ENCODE assay signal across 17 mouse cellular contexts in the genomic region with DNA sequence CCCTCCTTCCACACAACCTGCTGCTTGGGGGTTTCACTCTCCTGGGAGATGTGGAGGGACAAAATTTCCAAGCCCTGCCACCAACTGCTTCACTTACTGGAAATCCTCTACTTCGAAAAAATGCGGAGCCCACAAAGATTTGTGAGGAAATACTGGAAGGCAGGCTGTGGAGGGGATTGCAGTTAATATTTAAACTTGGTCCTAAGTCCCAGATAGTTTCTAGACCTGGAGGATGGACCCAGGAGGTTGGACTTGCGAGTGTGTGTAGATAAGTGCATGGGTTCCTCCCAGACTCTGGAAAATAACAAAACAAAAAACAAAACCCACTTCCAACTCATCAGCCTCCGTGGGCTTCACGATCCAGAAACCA.
DNase-seq lines count a peak whose midpoint lies in the region; ATAC-seq lines count a peak whose summit lies in the region.
"Had no signal": no experiment of that assay in that cellular context is flagged by ENCODE, and none has a peak within 500 bp of the region (broad histone marks: within the 10 kb centered on the region; RNA-seq: fewer than 3 reads in every experiment).

No protein-coding gene starts in this region.

- H3K36me3 ChIP-seq in limb, embryonic 13.5 days, result no peaks in the 10 kb centered on the region
- no peaks in the 10 kb centered on the region for H3K36me3 ChIP-seq in limb, embryonic 10.5 days
- H3K36me3 ChIP-seq in intestine, embryonic 14.5 days (ENCODE audit: control insufficient read depth, insufficient read depth, low read length), result no peaks in the 10 kb centered on the region
- H3K36me3 ChIP-seq in intestine, embryonic 15.5 days, result no peaks in the 10 kb centered on the region
- H3K36me3 ChIP-seq: embryonic facial prominence, embryonic 12.5 days; hindbrain, embryonic 12.5 days; limb, embryonic 12.5 days; midbrain, embryonic 13.5 days had no signal

- no peaks in the 10 kb centered on the region for H3K4me1 ChIP-seq in limb, embryonic 13.5 days
- H3K4me1 ChIP-seq in limb, embryonic 10.5 days, result no peaks in the 10 kb centered on the region
- H3K4me1 ChIP-seq in intestine, embryonic 14.5 days (replicated peaks; ENCODE audit: control insufficient read depth, insufficient read depth, low read length), result no peaks in the 10 kb centered on the region
- H3K4me1 ChIP-seq in intestine, embryonic 15.5 days (replicated peaks), result no peaks in the 10 kb centered on the region
- H3K4me1 ChIP-seq: embryonic facial prominence, embryonic 12.5 days; hindbrain, embryonic 12.5 days; limb, embryonic 12.5 days; midbrain, embryonic 13.5 days had no signal

- no peaks in the 10 kb centered on the region for H3K9me3 ChIP-seq in limb, embryonic 13.5 days
- H3K9me3 ChIP-seq in limb, embryonic 10.5 days (replicated peaks), result no peaks in the 10 kb centered on the region
- no peaks in the 10 kb centered on the region for H3K9me3 ChIP-seq in intestine, embryonic 14.5 days (ENCODE audit: control insufficient read depth, low read length)
- no peaks in the 10 kb centered on the region for H3K9me3 ChIP-seq in intestine, embryonic 15.5 days
- H3K9me3 ChIP-seq: embryonic facial prominence, embryonic 12.5 days; hindbrain, embryonic 12.5 days; limb, embryonic 12.5 days; midbrain, embryonic 13.5 days had no signal

- no peak overlapping the region for H3K4me3 ChIP-seq in limb, embryonic 13.5 days
- H3K4me3 ChIP-seq in limb, embryonic 10.5 days, result no peak overlapping the region
- H3K4me3 ChIP-seq in intestine, embryonic 14.5 days (ENCODE audit: low read depth, low read length), result no peak overlapping the region
- no peak overlapping the region for H3K4me3 ChIP-seq in intestine, embryonic 15.5 days (replicated peaks)
- H3K4me3 ChIP-seq: embryonic facial prominence, embryonic 12.5 days; heart, adult 2 months; hindbrain, embryonic 12.5 days; limb, embryonic 12.5 days; midbrain, embryonic 13.5 days had no signal

- no peak for ATAC-seq in limb, embryonic 13.5 days (ENCODE audit: low FRiP score, low read depth)
- no peak for ATAC-seq in intestine, embryonic 14.5 days (replicated peaks; ENCODE audit: low FRiP score, low TSS enrichment, low read depth)
- ATAC-seq in intestine, embryonic 15.5 days, result peak; percentile 78

- no peak for DNase-seq in limb, embryonic 10.5 days (ENCODE audit: low spot score)
- peak; percentile 58 for DNase-seq in intestine, embryonic 14.5 days (ENCODE audit: low spot score)
- DNase-seq in kidney, postnatal 14 days, result peak; percentile 14
- DNase-seq in left cerebral cortex, adult 9 months (ENCODE audit: low spot score in 2 of 2), result no peak
- no peak for DNase-seq in right cerebral cortex, postnatal 4 days
- DNase-seq: adrenal gland, adult 2 months; gastrocnemius, postnatal 25 days; heart, adult 2 months; lung, embryonic 14.5 days; right cerebral cortex, postnatal 14 days had no signal

- 0 out of 2 replicates have a peak overlapping the region, but pooled peaks have one; percentile 14 for H3K4me2 ChIP-seq in limb, embryonic 13.5 days (replicated peaks)
- H3K4me2 ChIP-seq in intestine, embryonic 14.5 days (ENCODE audit: low read length), result 0 out of 2 replicates have a peak overlapping the region, but pooled peaks have one; percentile 15
- H3K4me2 ChIP-seq in intestine, embryonic 15.5 days (replicated peaks), result peak overlapping the region; percentile 49
- H3K4me2 ChIP-seq: embryonic facial prominence, embryonic 12.5 days; hindbrain, embryonic 12.5 days; limb, embryonic 12.5 days; lung, embryonic 14.5 days; midbrain, embryonic 13.5 days had no signal

- H3K27ac ChIP-seq in limb, embryonic 13.5 days, result no peak overlapping the region
- H3K27ac ChIP-seq in limb, embryonic 10.5 days, result no peak overlapping the region
- H3K27ac ChIP-seq in intestine, embryonic 14.5 days (ENCODE audit: low read depth), result no peak overlapping the region
- no peak overlapping the region for H3K27ac ChIP-seq in intestine, embryonic 15.5 days
- H3K27ac ChIP-seq: embryonic facial prominence, embryonic 12.5 days; heart, adult 2 months; hindbrain, embryonic 12.5 days; limb, embryonic 12.5 days; midbrain, embryonic 13.5 days had no signal

- WGBS in limb, embryonic 13.5 days, result 67% methylated on average over 5 of the region's 5 CpGs
- 67% methylated on average over 5 of the region's 5 CpGs for WGBS in limb, embryonic 10.5 days
- 52% methylated on average over 5 of the region's 5 CpGs for WGBS in intestine, embryonic 14.5 days
- 49% methylated on average over 5 of the region's 5 CpGs for WGBS in intestine, embryonic 15.5 days

- H3K27me3 ChIP-seq in limb, embryonic 13.5 days, result no peaks in the 10 kb centered on the region
- H3K27me3 ChIP-seq in limb, embryonic 10.5 days (ENCODE audit: low read depth, poor library complexity, severe bottlenecking), result no peaks in the 10 kb centered on the region
- no peaks in the 10 kb centered on the region for H3K27me3 ChIP-seq in intestine, embryonic 14.5 days (replicated peaks; ENCODE audit: control insufficient read depth, insufficient read depth, low read length)
- no peaks in the 10 kb centered on the region for H3K27me3 ChIP-seq in intestine, embryonic 15.5 days (replicated peaks)
- H3K27me3 ChIP-seq: embryonic facial prominence, embryonic 12.5 days; hindbrain, embryonic 12.5 days; limb, embryonic 12.5 days; midbrain, embryonic 13.5 days had no signal

- no peak overlapping the region for H3K9ac ChIP-seq in limb, embryonic 13.5 days
- no peak overlapping the region for H3K9ac ChIP-seq in intestine, embryonic 14.5 days (ENCODE audit: low read length)
- no peak overlapping the region for H3K9ac ChIP-seq in intestine, embryonic 15.5 days
- H3K9ac ChIP-seq: embryonic facial prominence, embryonic 12.5 days; forebrain, postnatal 0 days; hindbrain, embryonic 12.5 days; limb, embryonic 12.5 days; lung, embryonic 14.5 days; midbrain, embryonic 13.5 days had no signal

Comparison
In these comparisons a context has a peak if more than half of its experiments do, and no peak if none do; other contexts are left out.
1. DNase-seq: peak in intestine, embryonic 14.5 days (single experiment) and kidney, postnatal 14 days (single experiment); none in limb, embryonic 10.5 days (single experiment), left cerebral cortex, adult 9 months (0 of 2) and right cerebral cortex, postnatal 4 days (single experiment).
2. Peak in every context shown above with its lines, with median percentiles within 50 percentile points of each other: H3K4me2 ChIP-seq.